Mouse (Mus musculus) spleen, embryonic (tissue): ENCODE data around the gene Thra.

ENCODE experiments used
- CTCF ChIA-PET: fragments of 350-600 bp; sonication (Branson Sonifier 250); formaldehyde crosslinking; loops from one replicate; lab custom pipeline; 2022; lab: Charles Lee

Gene Thra

GRCm38 (mm10) chr11:98715946-98716345 is 24.5 kb upstream of the Thra start:
- CTCF ChIA-PET, result no interaction called here

GRCm38 (mm10) chr11:98717904-98718303 is 22.5 kb upstream of the Thra start:
- CTCF ChIA-PET, result interaction anchor here (0.6 to 1.4 kb wide), 2 partner anchors 24 to 69 kb away, joined by 3 to 5 read pairs; no protein-coding TSS in a partner anchor

GRCm38 (mm10) chr11:98720756-98721155 is 19.7 kb upstream of the Thra start:
- CTCF ChIA-PET, result no interaction called here

DNA sequence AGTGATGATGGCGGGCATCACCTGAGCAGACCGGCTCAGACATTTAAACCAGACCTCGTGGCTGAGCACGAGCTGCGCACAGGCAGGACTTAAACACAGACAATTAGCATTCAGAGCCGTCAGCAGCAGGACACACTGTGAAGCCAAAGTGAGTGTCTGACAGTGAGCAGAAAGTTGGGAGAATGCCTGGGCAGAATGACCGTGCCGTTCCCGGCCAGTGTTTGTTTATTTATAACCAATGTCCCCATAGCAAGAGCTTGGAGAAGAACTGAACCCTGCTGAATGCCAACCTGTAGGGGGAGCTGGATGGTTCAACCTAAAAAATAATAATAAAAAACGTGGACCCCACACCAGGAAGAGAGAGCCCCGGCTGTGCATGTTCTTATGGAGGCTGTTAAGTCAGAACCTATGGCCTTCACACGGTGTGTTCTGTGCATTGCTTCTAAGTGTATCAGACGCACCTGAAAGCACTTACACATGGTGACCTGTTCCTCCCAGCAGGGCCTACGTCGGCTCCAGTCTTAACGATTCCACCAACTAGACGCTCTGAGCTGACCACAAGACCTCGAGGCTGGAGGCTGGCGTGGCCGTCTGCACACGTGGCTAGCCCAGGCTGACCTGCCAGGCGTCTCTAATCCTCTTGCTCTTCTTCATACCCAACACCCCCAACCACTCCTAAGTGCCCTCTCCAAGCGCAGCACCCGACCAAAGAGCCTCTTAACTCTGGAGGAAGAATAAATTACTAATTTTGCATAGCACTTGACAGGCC is 18.8 kb upstream of the Thra start:
- CTCF ChIA-PET, result no interaction called here

- CTCF ChIA-PET, result no interaction called here
Observed at GRCm38 (mm10) chr11:98723098-98723497, 17.3 kb upstream of the Thra start.

DNA sequence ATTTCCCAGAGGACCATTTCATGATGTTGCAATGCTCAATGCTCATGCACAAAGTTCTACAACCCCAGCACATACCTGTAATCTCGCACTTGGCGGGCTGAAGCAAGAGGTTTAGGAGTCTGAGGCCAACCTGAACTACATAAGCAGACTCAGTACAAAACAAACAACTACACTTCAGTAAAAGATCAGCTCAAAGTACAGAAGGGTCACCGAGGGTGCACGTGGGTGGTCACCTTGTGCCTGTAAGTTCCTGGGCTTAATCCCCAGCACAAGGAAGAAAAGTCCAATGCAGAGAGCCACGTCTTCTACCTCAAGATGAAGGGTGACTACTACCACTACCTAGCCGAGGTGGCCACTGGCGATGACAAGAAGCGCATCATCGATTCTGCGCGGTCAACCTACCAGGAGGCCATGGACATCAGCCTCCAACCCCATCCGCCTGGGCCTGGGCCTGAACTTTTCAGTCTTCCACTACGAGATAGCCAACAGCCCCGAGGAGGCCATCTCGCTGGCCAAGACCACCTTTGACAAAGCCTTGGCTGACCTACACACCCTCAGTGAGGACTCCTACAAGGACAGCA is 14.4 kb upstream of the Thra start:
- CTCF ChIA-PET, result no interaction called here

GRCm38 (mm10) chr11:98729119-98729588 is 11.3 kb upstream of the Thra start, which contains the start of gene Med24:
TSS of gene Med24 (minus strand) at chr11:98729435.
- CTCF ChIA-PET, result interaction anchor here (1.2 kb wide), 1 partner anchor 15 kb away, joined by 4 read pairs; no protein-coding TSS in a partner anchor

- CTCF ChIA-PET, result interaction anchor here (0.6 to 1.1 kb wide), 3 partner anchors 11 to 328 kb away, joined by 4 read pairs; no protein-coding TSS in a partner anchor
Observed at GRCm38 (mm10) chr11:98730727-98731126, 9.7 kb upstream of the Thra start.

- CTCF ChIA-PET, result interaction anchor here (0.6 to 1.1 kb wide), 3 partner anchors 11 to 329 kb away, joined by 4 read pairs; no protein-coding TSS in a partner anchor
Observed at GRCm38 (mm10) chr11:98731134-98731533, 9.3 kb upstream of the Thra start.

- CTCF ChIA-PET, result no interaction called here
Observed at GRCm38 (mm10) chr11:98734020-98734419, 6.4 kb upstream of the Thra start.

GRCm38 (mm10) chr11:98735111-98735510 is 5.3 kb upstream of the Thra start:
- CTCF ChIA-PET, result interaction anchor here (0.6 kb wide), 2 partner anchors 54 to 103 kb away, joined by 5 to 6 read pairs; no protein-coding TSS in a partner anchor

DNA sequence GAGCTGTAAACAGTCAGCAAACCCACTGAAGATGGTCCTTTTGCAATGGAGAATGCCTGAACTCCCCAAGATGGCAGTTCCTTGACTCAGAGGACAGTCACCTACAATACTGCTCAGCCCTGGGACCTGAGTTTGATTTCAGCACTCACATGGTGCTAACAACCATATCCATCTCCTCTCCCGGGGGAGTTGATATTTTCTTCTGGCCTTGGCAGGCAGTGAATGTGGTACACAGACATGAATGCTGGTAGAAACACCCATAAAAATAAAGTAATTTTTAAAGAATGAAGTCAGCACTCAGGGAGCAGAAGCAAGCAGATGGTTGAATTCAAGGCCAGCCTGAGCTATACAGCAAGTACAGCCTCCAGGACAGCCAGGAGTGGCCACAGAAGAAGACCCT is 4.3 kb upstream of the Thra start:
- CTCF ChIA-PET, result interaction anchor here (0.5 to 0.6 kb wide), 2 partner anchors 36 to 46 kb away, joined by 3 read pairs; no protein-coding TSS in a partner anchor

DNA sequence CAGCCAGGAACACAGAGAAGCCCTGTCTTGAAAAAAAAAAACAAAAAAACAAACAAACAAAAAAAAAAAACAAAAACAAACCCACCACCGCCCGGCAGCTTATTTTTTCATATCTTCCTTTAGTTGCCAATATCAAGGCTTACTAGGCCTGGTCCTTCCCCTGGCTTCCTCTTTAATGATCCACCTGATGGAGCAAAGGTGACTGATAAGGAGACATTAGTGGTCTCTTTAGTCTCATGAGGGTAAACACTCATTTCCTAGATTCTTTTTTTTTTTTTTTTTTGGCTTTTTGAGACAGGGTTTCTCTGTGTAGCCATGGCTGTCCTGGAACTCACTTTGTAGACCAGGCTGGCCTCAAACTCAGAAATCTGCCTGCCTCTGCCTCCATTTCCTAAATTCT is 3.2 kb upstream of the Thra start:
- CTCF ChIA-PET, result interaction anchor here (0.7 kb wide), 1 partner anchor 9 kb away, joined by 6 read pairs; no protein-coding TSS in a partner anchor

- CTCF ChIA-PET, result interaction anchor here (0.6 kb wide), 2 partner anchors 21 to 57 kb away, joined by 3 to 4 read pairs; partner anchors contain the start of gene Msl1
Observed at GRCm38 (mm10) chr11:98738428-98738911, 2.0 kb upstream of the Thra start.

DNA sequence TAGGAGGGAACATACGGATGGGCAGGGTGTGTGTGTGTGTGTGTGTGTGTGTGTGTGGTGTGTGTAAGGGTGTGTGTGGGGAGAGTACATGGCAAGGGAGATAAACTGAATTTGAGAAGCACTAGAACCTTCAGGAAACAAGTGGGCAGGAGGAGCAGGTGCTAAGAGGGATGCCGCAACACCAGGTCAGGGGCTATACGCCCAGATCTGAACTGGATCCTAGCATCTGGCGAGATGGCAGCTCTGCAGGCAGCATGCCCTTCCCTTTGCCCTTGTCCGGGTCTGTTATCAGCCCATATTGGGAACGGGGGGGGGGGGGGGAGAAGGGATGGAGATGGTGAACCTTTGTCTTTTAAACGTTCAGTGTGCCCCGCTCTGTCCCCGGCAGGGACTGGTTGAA is 1.5 kb upstream of the Thra start:
- CTCF ChIA-PET, result interaction anchor here (0.6 to 0.7 kb wide), 2 partner anchors 9 to 22 kb away, joined by 3 to 4 read pairs; no protein-coding TSS in a partner anchor

DNA sequence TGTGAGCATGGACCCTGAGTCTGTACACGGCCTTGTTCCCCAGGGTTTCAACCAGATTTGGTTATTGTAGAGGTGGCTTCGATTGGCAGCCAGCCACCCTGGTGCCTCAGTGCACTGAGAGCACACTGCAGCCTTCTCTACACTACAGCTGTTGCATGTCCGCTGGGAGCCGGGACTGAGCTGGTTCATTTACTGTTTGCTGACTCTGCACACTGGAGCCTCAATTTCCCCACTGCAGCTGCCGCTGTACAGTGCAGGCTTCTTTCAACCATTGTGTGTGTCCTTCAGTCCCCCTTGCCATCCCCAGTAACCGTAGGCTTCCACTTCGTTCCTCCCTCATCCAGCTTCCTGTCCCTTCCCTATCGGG is 429 bp upstream of the Thra start:
- CTCF ChIA-PET, result interaction anchor here (1.5 kb wide), 1 partner anchor 70 kb away, joined by 4 read pairs; no protein-coding TSS in a partner anchor

DNA sequence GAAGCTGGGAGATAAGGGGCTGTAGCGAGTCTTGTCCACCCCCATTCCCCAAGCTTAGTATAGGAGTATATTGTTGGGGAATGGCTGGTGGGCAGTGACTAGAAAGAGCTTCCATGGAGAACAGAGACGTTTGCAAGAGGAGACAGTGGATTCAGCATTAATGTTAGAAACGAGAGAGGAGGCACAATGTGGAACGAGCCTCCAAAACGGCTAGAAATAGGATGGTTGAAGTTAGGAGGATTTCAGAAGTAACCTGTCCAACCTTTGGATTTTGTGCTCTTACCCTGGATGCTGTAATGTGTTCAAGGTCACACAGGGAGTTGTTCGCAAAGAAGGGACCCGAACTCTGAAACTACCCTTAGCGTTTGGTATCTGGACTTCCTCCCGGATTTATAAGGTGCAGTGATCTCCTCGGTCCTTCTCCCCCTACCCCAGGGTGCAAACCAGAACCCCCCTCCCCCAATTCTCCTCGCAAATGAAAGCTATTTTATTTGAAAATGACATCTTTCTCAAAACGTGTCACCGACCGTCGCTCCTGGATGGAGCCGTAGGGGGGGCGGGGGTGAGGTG is 698 bp downstream of the Thra start:
- CTCF ChIA-PET, result interaction anchor here (0.6 to 3.1 kb wide), 9 partner anchors 13 to 141 kb away, joined by 3 to 11 read pairs (median 4); no protein-coding TSS in a partner anchor

DNA sequence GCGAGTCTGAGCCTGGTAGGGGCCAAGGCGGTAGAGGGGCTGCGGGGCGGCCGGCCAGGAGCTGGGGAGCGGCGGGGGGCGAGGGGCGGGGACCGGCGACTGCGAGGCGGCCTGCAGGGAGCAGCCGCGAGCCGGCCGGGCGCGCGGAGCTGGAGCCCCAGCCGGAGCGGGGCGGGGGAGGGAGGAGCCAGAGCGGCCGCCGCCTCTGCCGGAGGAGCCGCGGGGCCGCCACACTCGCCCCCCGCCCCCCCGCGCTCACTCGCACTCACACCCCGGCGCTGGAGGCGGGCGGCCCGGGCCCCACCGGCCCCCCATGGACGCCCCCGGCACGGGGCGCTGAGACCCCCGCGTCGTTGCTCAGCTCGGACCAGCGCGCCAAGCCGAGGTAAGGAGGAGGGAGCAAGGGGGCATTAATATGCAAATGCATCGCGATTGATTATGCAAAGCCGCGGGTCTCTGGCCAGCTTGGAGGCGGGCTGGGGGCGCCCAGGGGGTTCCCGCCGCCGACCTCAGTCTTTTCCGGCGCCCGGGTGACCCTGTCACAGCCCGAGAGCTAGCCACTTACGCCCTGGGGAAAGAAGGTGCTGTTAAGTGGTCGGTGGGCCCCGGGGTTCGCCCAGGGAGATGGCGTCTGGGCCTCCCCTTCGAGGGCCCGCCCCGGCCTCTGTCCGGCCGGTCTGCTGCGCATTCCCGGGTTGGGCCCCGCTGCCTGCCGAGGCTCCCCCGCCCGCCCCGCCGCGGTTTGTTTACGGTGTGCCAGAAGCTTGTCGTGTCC is 1.4 kb downstream of the Thra start:
- CTCF ChIA-PET, result interaction anchor here (0.6 to 3.1 kb wide), 11 partner anchors 11 to 141 kb away, joined by 3 to 11 read pairs (median 4); no protein-coding TSS in a partner anchor

DNA sequence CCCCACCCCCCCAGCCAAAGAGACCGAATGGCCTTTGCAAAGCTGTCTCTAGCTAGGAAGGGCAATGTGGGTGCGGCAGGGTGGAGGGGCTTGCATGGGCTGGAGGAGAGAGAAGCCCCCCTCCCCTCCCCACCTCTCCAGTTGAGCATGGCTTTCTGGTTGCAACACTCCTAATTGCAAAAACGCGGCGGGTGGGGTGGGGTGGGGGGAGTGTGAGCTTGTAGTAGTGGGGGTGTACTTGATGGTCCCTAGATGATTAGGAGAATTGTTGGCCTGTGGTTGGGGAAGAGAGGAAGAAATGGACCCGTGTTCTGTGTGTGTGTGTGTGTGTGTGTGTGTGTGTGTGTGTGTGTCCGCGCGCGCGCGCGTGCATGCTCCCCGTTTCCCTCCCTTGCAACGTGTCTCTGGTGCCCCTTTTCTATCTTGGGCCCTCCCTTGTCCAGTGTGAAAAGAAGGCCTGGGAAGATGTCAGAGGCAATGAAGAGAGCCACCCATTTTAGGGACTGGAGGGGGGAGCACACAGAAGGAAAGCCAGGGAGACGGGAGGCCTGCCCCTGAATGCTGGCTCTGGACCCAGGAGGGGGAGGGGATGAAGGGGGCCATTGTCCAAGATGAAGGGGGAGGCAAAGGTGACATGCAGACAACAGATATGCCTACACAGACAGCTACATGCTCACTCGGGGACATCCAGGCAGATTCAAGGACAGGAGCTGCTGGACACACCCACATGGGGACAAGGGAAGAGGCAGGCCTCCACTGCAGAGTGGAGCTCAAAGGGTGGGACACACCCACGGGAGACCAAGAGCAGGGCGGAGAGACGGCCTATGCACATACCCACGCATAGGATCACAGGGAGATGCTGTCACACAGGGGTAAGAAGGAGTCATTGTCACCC is 2.2 kb downstream of the Thra start:
- CTCF ChIA-PET, result interaction anchor here (0.8 to 3.1 kb wide), 6 partner anchors 12 to 120 kb away, joined by 3 to 11 read pairs (median 4); no protein-coding TSS in a partner anchor
